Mouse (Mus musculus): ENCODE measurements around the gene Ssxb6. TPM values are rescaled to one million over a fixed set of nuclear protein-coding genes. Genes with fewer than 3 reads are reported as not detected.

Ssxb6 gene
- total RNA-seq (2023), result not detected

DNA sequence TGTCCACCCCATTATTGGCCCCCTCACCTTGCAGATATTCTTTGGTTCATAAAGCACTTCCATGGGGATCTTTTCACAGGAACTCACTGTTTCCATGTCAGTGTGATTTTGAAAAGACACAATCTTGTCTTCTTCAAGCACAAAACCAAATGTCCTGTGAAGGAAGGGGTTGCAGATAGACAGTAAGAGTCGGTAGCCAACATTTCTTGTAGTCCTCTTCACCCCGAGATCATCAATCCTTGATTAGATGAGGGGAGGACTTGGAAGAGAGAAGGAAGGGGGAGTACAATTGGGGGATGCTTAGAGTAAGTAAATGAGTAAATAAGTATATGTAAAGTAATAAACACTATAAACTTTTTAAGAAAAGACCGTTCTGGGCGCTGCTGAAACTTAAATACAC lies at the start of gene Ssxb6:
Gene Ssxb6 (minus strand): TSS at position 101 of the 400 bp plus-strand sequence.

GRCm38 (mm10) chrX:8591716-8592115 lies 43.7 kb upstream of the Ssxb6 start, which contains the start of gene Ssxb3:
TSS of gene Ssxb3 (minus strand) at chrX:8591816.

GRCm38 (mm10) chrX:8524854-8525253 lies 23.2 kb downstream of the Ssxb6 start, which contains the start of gene Gm14459:
TSS of gene Gm14459 (minus strand) at chrX:8524954.

Other genes starting within 250 kb of the Ssxb6 start
- gene Ssxb10, start 220.8 kb downstream of the Ssxb6 start, total RNA-seq (2023), result not detected
- not detected for gene Ssxb9, start 181.3 kb downstream of the Ssxb6 start, total RNA-seq (2023)
- gene Ssxb1, start 134.9 kb downstream of the Ssxb6 start, total RNA-seq (2023), result not detected
- gene Ssxb2, start 86.5 kb downstream of the Ssxb6 start, total RNA-seq (2023), result not detected
- gene Gm14459, start 23.3 kb downstream of the Ssxb6 start, total RNA-seq (2023), result not detected
- not detected for gene Ssxb3, start 43.6 kb upstream of the Ssxb6 start, total RNA-seq (2023)
- gene Ssxb8, start 142.6 kb upstream of the Ssxb6 start, total RNA-seq (2023), result not detected
- not detected for gene Ssx9, start 200.2 kb upstream of the Ssxb6 start, total RNA-seq (2023)